Mouse (Mus musculus): ENCODE results near the gene Lbh. TPM values are rescaled to one million over a fixed set of nuclear protein-coding genes. Genes with fewer than 3 reads are reported as not detected.
A peak's percentile ranks its signal among the peaks of the same experiment; 100 is the strongest.

Gene Lbh
- polyA plus RNA-seq, 1 experiment from 2014 or later = 2.7 TPM

GRCm38 (mm10) chr17:72947111-72947859, 29.2 kb downstream of the Lbh start:
- Histone ChIP-seq H3K27ac (replicated peaks) (no peak overlapping the region), H3K4me1 (replicated peaks; ENCODE audit: control insufficient read depth, insufficient read depth) (no peaks in the 10 kb centered on the region), H3K4me2 (replicated peaks; ENCODE audit: low read depth) (no peak overlapping the region), H3K9ac (ENCODE audit: low read length) (no peak overlapping the region), H3K4me3 (ENCODE audit: low read depth, low read length) (no peak overlapping the region), H3K36me3 (ENCODE audit: control insufficient read depth, insufficient read depth, low read length) (no peaks in the 10 kb centered on the region), H3K9me3 (ENCODE audit: control insufficient read depth, low read length) (no peaks in the 10 kb centered on the region), H3K27me3 (ENCODE audit: control insufficient read depth, insufficient read depth, low read length) (no peaks in the 10 kb centered on the region)
- 61% methylated on average over 6 of the region's 6 CpGs for WGBS
- TF ChIP-seq EP300 (optimal IDR thresholded peaks at IDR 0.05) = no peak
- ATAC-seq (ENCODE audit: low FRiP score, low TSS enrichment) (no peak), DNase-seq (ENCODE audit: low spot score) (no peak)

DNA sequence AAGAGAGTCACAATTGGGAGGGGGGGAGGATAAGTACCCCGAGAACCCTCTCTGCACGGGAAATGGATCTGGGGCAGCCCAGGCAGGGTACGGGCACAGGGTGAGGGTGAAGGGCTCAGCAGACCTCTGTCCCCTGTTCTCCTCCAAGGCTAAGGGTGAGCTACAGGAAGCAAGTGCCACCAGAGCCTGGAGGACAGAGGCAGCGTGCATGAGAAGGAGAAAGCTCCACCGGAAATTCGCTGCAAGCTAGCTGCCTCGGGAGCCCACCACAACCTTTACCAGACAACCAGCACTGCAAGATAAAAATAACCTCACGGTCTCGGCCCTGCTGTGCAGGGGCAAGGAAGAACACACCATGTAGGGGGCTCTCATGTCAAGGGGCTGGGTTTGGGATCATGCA, 30.0 kb downstream of the Lbh start:
- no peaks in the 10 kb centered on the region for H3K36me3 ChIP-seq (ENCODE audit: control insufficient read depth, insufficient read depth, low read length)
- no peak overlapping the region for H3K4me2 ChIP-seq (replicated peaks; ENCODE audit: low read depth)
- DNase-seq (ENCODE audit: low spot score) (no peak), ATAC-seq (ENCODE audit: low FRiP score, low TSS enrichment) (no peak)
- no peak overlapping the region for H3K9ac ChIP-seq (ENCODE audit: low read length)
- 69% methylated on average over 9 of the region's 9 CpGs for WGBS
- H3K27ac ChIP-seq (replicated peaks) = no peak overlapping the region
- H3K27me3 ChIP-seq (ENCODE audit: control insufficient read depth, insufficient read depth, low read length) = no peaks in the 10 kb centered on the region
- TF ChIP-seq EP300 (optimal IDR thresholded peaks at IDR 0.05) = no peak
- H3K9me3 ChIP-seq (ENCODE audit: control insufficient read depth, low read length) = no peaks in the 10 kb centered on the region
- H3K4me3 ChIP-seq (ENCODE audit: low read depth, low read length) = no peak overlapping the region
- H3K4me1 ChIP-seq (replicated peaks; ENCODE audit: control insufficient read depth, insufficient read depth) = no peaks in the 10 kb centered on the region

DNA sequence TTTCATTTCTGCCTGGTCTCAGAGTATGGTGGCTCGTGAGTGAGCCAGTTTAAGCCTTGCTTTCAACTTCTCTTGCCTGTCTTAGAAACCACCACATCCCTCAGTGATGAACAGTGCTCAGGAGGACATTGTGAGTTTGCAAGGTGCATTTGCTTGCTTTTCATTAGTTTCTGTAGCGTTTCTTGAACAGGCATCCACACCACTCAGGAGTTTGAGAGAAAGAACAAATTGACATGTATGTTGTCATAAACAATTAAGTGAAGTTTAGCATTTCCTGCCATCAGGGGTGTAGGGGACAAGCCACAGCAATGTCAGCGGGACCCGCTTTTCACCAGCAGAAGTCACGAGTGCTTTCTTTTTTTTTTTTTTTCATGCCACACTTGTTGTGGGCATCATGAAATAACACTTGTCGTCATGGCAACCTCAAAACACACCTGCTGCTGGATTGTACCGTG, 31.2 kb downstream of the Lbh start:
- no peak overlapping the region for H3K4me2 ChIP-seq (replicated peaks; ENCODE audit: low read depth)
- ATAC-seq (ENCODE audit: low FRiP score, low TSS enrichment) (no peak), DNase-seq (ENCODE audit: low spot score) (no peak)
- no peaks in the 10 kb centered on the region for H3K27me3 ChIP-seq (ENCODE audit: control insufficient read depth, insufficient read depth, low read length)
- no peak overlapping the region for H3K9ac ChIP-seq (ENCODE audit: low read length)
- H3K36me3 ChIP-seq (ENCODE audit: control insufficient read depth, insufficient read depth, low read length) = no peaks in the 10 kb centered on the region
- WGBS = 91% methylated on average over 7 of the region's 7 CpGs
- H3K4me3 ChIP-seq (ENCODE audit: low read depth, low read length) = no peak overlapping the region
- no peak for TF ChIP-seq CTCF (IDR thresholded peaks at IDR 0.05; ENCODE audit: low read depth)
- no peak for TF ChIP-seq EP300 (optimal IDR thresholded peaks at IDR 0.05)
- no peaks in the 10 kb centered on the region for H3K9me3 ChIP-seq (ENCODE audit: control insufficient read depth, low read length)
- no peak overlapping the region for H3K27ac ChIP-seq (replicated peaks)
- no peaks in the 10 kb centered on the region for H3K4me1 ChIP-seq (replicated peaks; ENCODE audit: control insufficient read depth, insufficient read depth)

GRCm38 (mm10) chr17:72951331-72951730, 33.2 kb downstream of the Lbh start:
- 75% methylated on average over 6 of the region's 6 CpGs for WGBS
- TF ChIP-seq CTCF (IDR thresholded peaks at IDR 0.05; ENCODE audit: low read depth) (no peak), EP300 (optimal IDR thresholded peaks at IDR 0.05) (no peak)
- Histone ChIP-seq H3K27ac (replicated peaks) (no peak overlapping the region), H3K36me3 (ENCODE audit: control insufficient read depth, insufficient read depth, low read length) (no peaks in the 10 kb centered on the region), H3K4me3 (ENCODE audit: low read depth, low read length) (no peak overlapping the region), H3K9me3 (ENCODE audit: control insufficient read depth, low read length) (no peaks in the 10 kb centered on the region), H3K27me3 (ENCODE audit: control insufficient read depth, insufficient read depth, low read length) (no peaks in the 10 kb centered on the region), H3K4me1 (replicated peaks; ENCODE audit: control insufficient read depth, insufficient read depth) (no peaks in the 10 kb centered on the region), H3K4me2 (replicated peaks; ENCODE audit: low read depth) (no peak overlapping the region), H3K9ac (ENCODE audit: low read length) (no peak overlapping the region)
- no peak for ATAC-seq (ENCODE audit: low FRiP score, low TSS enrichment)
- no peak for DNase-seq (ENCODE audit: low spot score)

GRCm38 (mm10) chr17:72953811-72954685, 35.9 kb downstream of the Lbh start:
- no peaks in the 10 kb centered on the region for H3K9me3 ChIP-seq (ENCODE audit: control insufficient read depth, low read length)
- H3K27me3 ChIP-seq (ENCODE audit: control insufficient read depth, insufficient read depth, low read length) = no peaks in the 10 kb centered on the region
- no peak for ATAC-seq (ENCODE audit: low FRiP score, low TSS enrichment)
- no peak overlapping the region for H3K27ac ChIP-seq (replicated peaks)
- TF ChIP-seq EP300 (optimal IDR thresholded peaks at IDR 0.05) (no peak), CTCF (IDR thresholded peaks at IDR 0.05; ENCODE audit: low read depth) (no peak)
- no peak overlapping the region for H3K4me2 ChIP-seq (replicated peaks; ENCODE audit: low read depth)
- no peaks in the 10 kb centered on the region for H3K36me3 ChIP-seq (ENCODE audit: control insufficient read depth, insufficient read depth, low read length)
- no peaks in the 10 kb centered on the region for H3K4me1 ChIP-seq (replicated peaks; ENCODE audit: control insufficient read depth, insufficient read depth)
- H3K4me3 ChIP-seq (ENCODE audit: low read depth, low read length) = no peak overlapping the region
- no peak overlapping the region for H3K9ac ChIP-seq (ENCODE audit: low read length)
- no peak for DNase-seq (ENCODE audit: low spot score)
- 67% methylated on average over 6 of the region's 6 CpGs for WGBS

DNA sequence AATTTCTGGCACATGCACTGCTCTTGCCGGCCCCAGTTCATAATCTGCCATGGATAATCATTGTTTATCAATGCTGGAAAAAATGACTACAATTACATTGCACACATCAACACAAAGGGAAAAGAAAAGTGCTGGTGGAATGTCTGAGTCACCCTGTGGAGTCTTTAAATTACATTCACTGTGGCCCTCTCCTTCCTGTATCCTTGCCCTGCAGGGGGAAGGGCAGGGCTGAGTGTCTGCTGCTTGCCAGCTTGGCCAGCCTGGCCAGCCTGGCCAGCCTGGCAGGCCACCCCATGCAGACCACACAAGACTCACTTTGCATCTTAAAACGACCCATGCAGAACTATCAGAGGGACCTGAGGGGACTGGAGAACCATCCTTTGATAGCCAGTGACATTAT, 37.4 kb downstream of the Lbh start:
- 20% methylated on average over 2 of the region's 2 CpGs for WGBS
- no peak overlapping the region for H3K27ac ChIP-seq (replicated peaks)
- H3K9ac ChIP-seq (ENCODE audit: low read length) = no peak overlapping the region
- DNase-seq (ENCODE audit: low spot score) (peak; percentile 31), ATAC-seq (ENCODE audit: low FRiP score, low TSS enrichment) (peak; percentile 66)
- H3K4me3 ChIP-seq (ENCODE audit: low read depth, low read length) = no peak overlapping the region
- TF ChIP-seq EP300 (optimal IDR thresholded peaks at IDR 0.05) (no peak), CTCF (IDR thresholded peaks at IDR 0.05; ENCODE audit: low read depth) (no peak)
- H3K9me3 ChIP-seq (ENCODE audit: control insufficient read depth, low read length) = no peaks in the 10 kb centered on the region
- no peaks in the 10 kb centered on the region for H3K4me1 ChIP-seq (replicated peaks; ENCODE audit: control insufficient read depth, insufficient read depth)
- no peaks in the 10 kb centered on the region for H3K27me3 ChIP-seq (ENCODE audit: control insufficient read depth, insufficient read depth, low read length)
- H3K36me3 ChIP-seq (ENCODE audit: control insufficient read depth, insufficient read depth, low read length) = no peaks in the 10 kb centered on the region
- no peak overlapping the region for H3K4me2 ChIP-seq (replicated peaks; ENCODE audit: low read depth)

Data from stomach, postnatal 0 days (tissue).